Mouse (Mus musculus) bone marrow, adult 2 months (tissue): Measurements from ENCODE around the gene Prpf3. TPM values are rescaled to one million over a fixed set of nuclear protein-coding genes. Genes with fewer than 3 reads are reported as not detected.

Source experiments
- H3K27ac ChIP-seq: fragments of 200-500 bp; 2 replicates; pipeline ENCODE4 v1.5.1; 2012; ENCODE audit warnings: low read depth, mild to moderate bottlenecking, control low read depth, inconsistent platforms, low read length; ENCODE audit not compliant: control insufficient read depth, poor library complexity, insufficient read depth
- H3K4me1 ChIP-seq: fragments of 200-500 bp; 2 replicates; pipeline ENCODE4 v1.6.1; 2011; ENCODE audit warnings: low read length; ENCODE audit not compliant: control insufficient read depth, insufficient read depth
- H3K4me3 ChIP-seq: fragments of 200-500 bp; replicated peaks from 2 replicates; pipeline ENCODE3; 2011; ENCODE audit warnings: mild to moderate bottlenecking, low read depth, low read length, control low read depth; ENCODE audit not compliant: control insufficient read depth
- CTCF ChIP-seq: fragments of 200-500 bp; IDR thresholded peaks from 2 replicates; pipeline ENCODE4 v1.5.1; 2011; ENCODE audit warnings: low read length, control low read depth; ENCODE audit not compliant: control insufficient read depth, insufficient read depth
- POLR2A ChIP-seq: fragments of 200-500 bp; IDR thresholded peaks from 2 replicates; pipeline ENCODE4 v1.6.1; 2011; ENCODE audit warnings: low read depth, mild to moderate bottlenecking, control low read depth, low read length, borderline replicate concordance; ENCODE audit not compliant: control insufficient read depth
- WGBS: fragments of 180-500 bp; shearing (Covaris S2); methylation state at CpG from one replicate; pipeline ENCODE4 v1.1.7; 2018; 5-methylcytosine and 5-hydroxymethylcytosine counted together
- polyA plus RNA-seq: library from polyadenylated mRNA; stranded (reverse); fragments of >200 nt; gene quantifications from 2 replicates; pipeline ENCODE4 v1.2.4, GENCODE M21; 2011; ENCODE audit warnings: low replicate concordance; ENCODE audit not compliant: missing spikeins, insufficient read depth, insufficient read length

The Prpf3 gene
- polyA plus RNA-seq, 1 experiment: 55.4 TPM

- Histone ChIP-seq H3K4me3 (peak overlapping the region; percentile 61), H3K4me1 (no peaks in the 10 kb centered on the region), H3K27ac (no peak overlapping the region; the same call in 1 of the 2 replicates)
- 2% methylated on average over 24 of the region's 24 CpGs for WGBS
- TF ChIP-seq CTCF (peak; percentile 39; the same call in 1 of the 2 replicates), POLR2A (no peak)
These were observed 27.2 kb upstream of the Prpf3 start for GRCm38 (mm10) chr3:95882816-95883425.

GRCm38 (mm10) chr3:95881979-95882815 lies 26.5 kb upstream of the Prpf3 start, which contains the start of gene Ciart:
Ciart (minus strand) TSS chr3:95882251.
- peak within 1 kb of the TSS; percentile 61 for H3K4me3 ChIP-seq
- H3K27ac ChIP-seq: no peak within 1 kb of the TSS; the same call in 1 of the 2 replicates
- TF ChIP-seq CTCF (no peak), POLR2A (peak; percentile 39; the same call in 1 of the 2 replicates)
- WGBS: under 1% methylated on average over 61 of the region's 66 CpGs
- H3K4me1 ChIP-seq: no peaks in the 10 kb centered on the region

GRCm38 (mm10) chr3:95879063-95879462 lies 23.4 kb upstream of the Prpf3 start:
- 82% methylated on average over 4 of the region's 4 CpGs for WGBS
- H3K4me1 ChIP-seq: no peaks in the 10 kb centered on the region
- TF ChIP-seq CTCF (no peak), POLR2A (no peak)
- no peak overlapping the region for H3K27ac ChIP-seq
- no peak overlapping the region for H3K4me3 ChIP-seq

- 74% methylated on average over 7 of the region's 7 CpGs for WGBS
- TF ChIP-seq POLR2A: no peak
- TF ChIP-seq CTCF: no peak
- Histone ChIP-seq H3K4me3 (peak overlapping the region; percentile 92), H3K4me1 (peaks cover 2% of the 10 kb centered on the region; the same call in 1 of the 2 replicates), H3K27ac (no peak overlapping the region)
These were observed 16.4 kb upstream of the Prpf3 start for GRCm38 (mm10) chr3:95872048-95872447.

- WGBS: under 1% methylated on average over 33 of the region's 33 CpGs
- H3K4me1 ChIP-seq: peaks cover 2% of the 10 kb centered on the region; the same call in 1 of the 2 replicates
- H3K27ac ChIP-seq: peak within 1 kb of the TSS; percentile 74
- H3K4me3 ChIP-seq: peak within 1 kb of the TSS; percentile 92
- TF ChIP-seq CTCF: no peak
- TF ChIP-seq POLR2A: peak; percentile 92
These were observed 15.7 kb upstream of the Prpf3 start, which contains the start of gene Mrps21 for GRCm38 (mm10) chr3:95871392-95871867. Mrps21 (minus strand) TSS chr3:95871519.

- Histone ChIP-seq H3K4me3 (peak overlapping the region; percentile 92), H3K4me1 (peaks cover 2% of the 10 kb centered on the region; the same call in 1 of the 2 replicates), H3K27ac (peak overlapping the region; percentile 74)
- TF ChIP-seq POLR2A (no peak), CTCF (no peak)
- WGBS: 5% methylated on average over 15 of the region's 15 CpGs
These were observed 15.3 kb upstream of the Prpf3 start for GRCm38 (mm10) chr3:95870976-95871375.

- TF ChIP-seq POLR2A (no peak), CTCF (no peak)
- no peak overlapping the region for H3K27ac ChIP-seq
- 92% methylated on average over 2 of the region's 2 CpGs for WGBS
- H3K4me1 ChIP-seq: peaks cover 2% of the 10 kb centered on the region; the same call in 1 of the 2 replicates
- H3K4me3 ChIP-seq: no peak overlapping the region
These were observed 11.7 kb upstream of the Prpf3 start for GRCm38 (mm10) chr3:95867408-95867807.

- Histone ChIP-seq H3K4me3 (no peak overlapping the region), H3K4me1 (peaks cover 2% of the 10 kb centered on the region; the same call in 1 of the 2 replicates), H3K27ac (no peak overlapping the region)
- no peak for TF ChIP-seq POLR2A
- no peak for TF ChIP-seq CTCF
- 94% methylated on average over 5 of the region's 5 CpGs for WGBS
These were observed 10.4 kb upstream of the Prpf3 start for GRCm38 (mm10) chr3:95866071-95866470.
